Mouse (Mus musculus) urinary bladder, postnatal 36 days (tissue): Measurements from ENCODE around the gene Gramd4.

Source experiments
- DNase-seq, 2 experiments: peaks; one replicate each; pipeline ENCODE4 v3.0.0; 2022; ENCODE audit warnings: low spot score in 2 of 2, mixed read lengths in 1 of 2

Gramd4 gene

DNA sequence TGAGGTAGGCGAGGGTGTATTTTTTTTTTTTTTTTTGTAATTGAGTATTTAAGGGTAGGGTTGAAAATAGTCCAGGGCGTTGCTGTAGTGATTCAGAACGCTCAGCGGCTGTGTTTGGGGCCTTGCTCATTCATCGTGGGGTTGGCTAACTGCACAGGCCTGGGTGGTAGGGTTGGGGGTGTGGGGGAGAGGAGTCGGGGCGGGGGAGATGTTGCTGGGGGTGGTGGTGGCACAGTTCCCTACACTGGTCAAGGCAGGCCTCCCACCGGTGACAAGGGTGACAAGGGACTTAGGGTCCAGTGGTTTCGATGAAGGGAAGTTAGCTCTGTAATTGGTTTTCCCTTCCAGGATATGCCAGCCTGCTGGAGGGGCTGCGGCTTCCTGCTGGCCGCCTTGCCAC is 12.9 kb downstream of the Gramd4 start:
- no peak for DNase-seq

GRCm38 (mm10) chr15:86071166-86071565 is 13.7 kb downstream of the Gramd4 start:
- DNase-seq: no peak

DNA sequence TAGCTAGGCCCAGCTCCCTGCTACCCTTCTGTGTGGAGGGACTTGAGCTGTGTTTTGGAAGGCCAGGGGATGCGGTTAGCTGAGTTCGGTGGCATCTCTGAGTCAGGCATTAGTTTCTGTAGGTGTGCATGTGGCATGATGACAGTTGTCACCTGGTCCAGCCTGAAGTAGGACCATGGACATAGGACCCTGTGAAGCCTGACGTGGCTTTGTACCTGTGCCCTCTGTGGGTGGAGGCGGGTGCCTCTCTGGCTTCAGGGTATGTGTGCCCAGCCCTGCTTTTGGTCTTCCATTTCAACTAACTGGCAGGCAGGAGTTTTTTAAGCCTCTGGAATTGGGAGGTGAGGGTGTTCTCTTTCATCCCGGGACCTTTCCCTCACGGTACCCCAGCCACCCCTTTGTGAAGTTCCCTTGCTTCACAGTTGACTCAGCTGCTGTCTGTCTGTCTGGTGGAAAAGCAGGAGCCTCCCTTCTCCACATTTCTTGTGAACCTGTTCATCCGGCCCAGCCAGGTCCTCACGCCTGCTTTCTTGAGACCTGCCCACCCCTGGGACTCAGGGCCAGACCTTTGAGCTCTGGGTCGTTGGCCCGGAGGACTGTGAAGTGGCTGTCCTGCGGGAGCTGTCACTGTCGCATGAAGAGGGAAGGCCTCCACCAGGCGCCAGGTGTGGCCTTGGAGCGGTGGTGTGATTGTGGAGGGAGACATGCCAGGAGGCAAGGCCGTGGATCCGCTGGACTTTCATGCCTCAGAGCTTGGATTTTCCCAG is 16.9 kb downstream of the Gramd4 start:
- DNase-seq: no peak

- DNase-seq: no peak
These were observed 18.0 kb downstream of the Gramd4 start for GRCm38 (mm10) chr15:86075305-86076047.

DNA sequence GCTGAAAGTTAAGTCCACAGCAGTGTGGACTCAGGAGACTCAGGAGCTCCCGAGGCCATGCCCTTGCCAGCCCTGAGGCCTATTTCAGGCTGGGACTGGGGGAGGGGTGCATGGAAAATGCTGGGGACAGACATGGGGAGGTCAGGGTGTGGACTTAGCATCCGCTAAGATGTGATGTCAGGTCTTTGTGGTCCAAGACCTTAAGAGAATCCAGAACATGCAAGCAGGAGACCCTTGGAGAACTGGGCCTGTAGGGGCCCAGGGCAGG is 18.5 kb downstream of the Gramd4 start:
- DNase-seq: no peak

GRCm38 (mm10) chr15:86076378-86076777 is 18.9 kb downstream of the Gramd4 start:
- no peak for DNase-seq

GRCm38 (mm10) chr15:86077934-86078333 is 20.4 kb downstream of the Gramd4 start:
- DNase-seq: no peak

DNA sequence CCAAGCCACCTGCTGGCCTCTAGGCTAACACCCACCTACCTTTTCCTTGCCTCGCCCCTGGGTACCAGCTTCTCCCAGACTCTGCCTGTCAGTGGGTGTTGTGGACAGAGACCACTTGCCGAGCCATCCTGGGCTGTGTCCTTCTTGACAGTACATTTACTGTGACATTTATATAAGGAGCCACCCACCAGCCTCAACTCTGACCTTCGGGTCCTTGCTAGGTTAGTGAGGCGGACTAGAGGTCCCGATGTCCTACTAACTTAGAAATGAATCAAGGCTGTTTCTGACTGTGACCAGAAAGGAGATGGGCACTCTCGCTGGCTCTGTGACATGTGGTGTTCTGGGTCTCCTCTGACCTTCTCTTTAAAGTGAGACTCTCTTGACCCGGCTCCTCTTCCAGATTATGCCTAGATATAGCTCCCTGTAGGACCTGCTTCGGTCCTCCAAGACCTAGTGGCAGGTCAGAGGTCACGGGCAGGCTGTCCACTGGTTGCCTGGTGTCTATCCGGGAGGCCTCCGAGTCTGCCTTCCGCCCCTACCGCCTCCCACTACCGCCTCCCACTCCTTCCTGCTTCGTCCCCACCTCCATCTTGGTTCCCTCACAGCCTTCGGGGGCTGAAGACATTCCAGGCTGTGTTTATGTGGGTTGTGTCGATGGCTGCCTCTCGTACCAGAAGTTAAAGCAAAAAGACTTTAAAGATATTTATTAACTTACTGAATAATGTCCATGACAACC is 21.2 kb downstream of the Gramd4 start:
- no peak for DNase-seq

GRCm38 (mm10) chr15:86079467-86079866 is 22.0 kb downstream of the Gramd4 start:
- DNase-seq: no peak

- DNase-seq: peak; percentile 32 to 36
These were observed 22.4 kb downstream of the Gramd4 start for GRCm38 (mm10) chr15:86079876-86080275.

DNA sequence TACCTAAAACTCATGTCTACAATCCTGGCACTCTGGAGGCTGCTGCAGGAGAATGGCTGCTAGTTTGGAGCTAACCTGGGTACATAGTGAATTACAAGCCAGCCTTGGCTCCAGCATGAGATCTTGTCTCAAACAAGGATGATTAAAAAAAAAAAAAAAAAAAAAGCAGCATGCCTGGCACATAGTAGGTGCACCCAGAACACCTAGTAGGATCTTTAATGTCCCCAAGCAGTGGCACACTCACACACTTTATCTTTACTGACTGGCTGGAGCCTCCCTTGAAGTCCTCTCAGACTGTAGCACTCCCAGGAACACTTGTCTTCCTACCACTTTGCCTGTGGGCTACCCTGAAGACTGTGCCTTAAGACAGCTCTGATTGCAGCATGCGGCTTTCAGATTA is 22.9 kb downstream of the Gramd4 start:
- no peak for DNase-seq

DNA sequence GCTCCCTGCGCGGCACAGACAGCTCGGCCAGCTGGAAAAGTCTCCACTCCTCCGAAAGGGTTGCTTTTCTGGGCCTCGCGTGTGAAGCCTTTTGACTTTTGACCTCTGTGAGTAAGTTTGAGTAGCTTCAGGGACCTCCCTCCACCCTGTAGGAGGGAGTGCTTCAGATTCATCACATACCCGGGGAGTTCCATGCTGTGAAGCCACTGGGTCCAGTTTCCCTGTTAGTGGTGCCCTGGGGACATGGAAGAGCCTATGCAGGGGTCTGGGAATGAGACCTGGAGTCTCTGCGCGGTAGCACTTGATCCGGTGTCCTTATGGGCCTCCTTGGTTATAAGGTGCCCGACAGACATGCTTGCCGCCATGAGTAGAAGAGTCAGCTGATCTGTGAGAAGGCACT is 24.2 kb downstream of the Gramd4 start:
- no peak for DNase-seq

GRCm38 (mm10) chr15:86082551-86082961 is 25.1 kb downstream of the Gramd4 start:
- no peak for DNase-seq

DNA sequence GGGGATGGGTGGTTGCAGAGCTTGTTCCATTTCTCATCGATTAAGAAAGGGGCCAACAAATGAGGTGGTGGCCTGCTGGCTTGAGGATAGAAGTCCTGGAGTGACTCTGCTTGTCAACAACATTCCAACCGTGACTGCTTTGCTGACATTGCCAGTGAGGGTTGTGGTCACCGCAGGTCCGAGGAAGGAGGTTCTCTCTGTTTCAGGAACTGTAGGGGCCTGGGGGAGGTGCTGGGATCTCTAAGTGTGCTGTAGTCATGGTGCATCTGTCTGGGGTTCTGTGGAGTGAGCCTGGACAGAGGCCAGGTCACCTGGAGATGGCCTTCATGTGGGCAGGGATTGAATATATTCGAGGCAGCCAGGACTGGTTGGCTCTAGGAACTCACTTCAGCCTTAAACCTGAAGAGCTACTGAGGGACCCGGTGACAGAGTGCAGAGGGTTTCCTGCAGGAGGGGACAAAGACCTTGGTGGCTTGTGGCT is 25.8 kb downstream of the Gramd4 start:
- no peak for DNase-seq

- no peak for DNase-seq
These were observed 28.1 kb downstream of the Gramd4 start for GRCm38 (mm10) chr15:86085301-86086225.

DNA sequence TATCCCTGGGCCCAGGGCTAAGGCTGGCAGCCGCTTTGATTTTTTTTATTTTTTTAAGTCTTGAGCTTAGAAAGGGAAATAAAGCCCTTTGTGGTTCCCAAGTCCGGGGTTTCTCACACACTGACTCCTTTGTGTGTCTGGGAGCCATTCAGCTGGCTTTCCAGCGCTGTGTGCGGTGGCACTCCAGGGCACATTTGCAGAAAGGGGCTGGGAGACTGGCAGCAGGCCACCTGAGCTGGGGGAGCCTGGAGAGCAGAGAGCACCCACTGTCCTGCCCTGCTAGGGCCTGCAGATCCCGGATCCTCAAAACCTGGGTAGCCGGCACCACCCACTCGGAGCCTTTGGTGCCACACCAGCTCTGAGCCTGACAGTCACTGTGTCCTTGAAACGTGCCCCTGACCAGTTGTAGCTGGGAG is 28.8 kb downstream of the Gramd4 start:
- DNase-seq: no peak

DNA sequence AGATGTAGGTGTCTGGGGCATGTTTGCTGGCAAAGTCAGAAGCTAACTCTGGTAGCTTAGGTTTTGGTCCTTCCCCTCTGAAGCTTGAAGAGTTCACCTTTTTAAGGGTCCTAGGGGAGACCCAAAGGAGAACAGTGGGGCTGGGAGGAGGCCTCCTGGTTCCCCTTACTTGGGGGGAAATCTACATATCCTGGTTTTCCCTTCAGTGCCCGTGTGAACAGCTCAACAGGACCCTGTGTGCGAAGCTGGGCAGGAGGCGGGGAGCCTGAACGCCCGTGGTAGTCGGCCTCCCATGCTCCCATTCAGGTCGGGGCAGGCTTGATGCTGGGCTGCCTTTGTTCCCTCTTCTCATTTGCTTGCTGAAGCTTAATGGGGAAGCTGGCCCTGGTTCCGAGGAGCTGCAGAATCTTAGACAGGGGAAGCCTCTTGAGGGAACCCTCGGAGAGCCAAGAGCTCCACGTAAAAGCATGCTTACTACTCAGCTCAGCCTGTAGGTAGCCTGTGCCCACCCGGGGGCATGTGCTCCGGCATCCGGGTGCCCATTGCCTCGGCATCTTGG is 30.2 kb downstream of the Gramd4 start:
- DNase-seq: no peak

- no peak for DNase-seq
These were observed 30.8 kb downstream of the Gramd4 start for GRCm38 (mm10) chr15:86088266-86088790.

- DNase-seq: no peak
These were observed 31.7 kb downstream of the Gramd4 start for GRCm38 (mm10) chr15:86089091-86089744.

- DNase-seq: peak; percentile 52 to 77
These were observed 32.6 kb downstream of the Gramd4 start for GRCm38 (mm10) chr15:86089991-86090529.
